In genomic region chr19:58550916-58551315, GRCm38 (mm10) we compare ENCODE assay signal across 38 mouse cellular contexts. TPM values are rescaled to one million over a fixed set of nuclear protein-coding genes. Genes with fewer than 3 reads are reported as not detected.
"Had no signal": no experiment of that assay in that cellular context is flagged by ENCODE, and none has a peak within 500 bp of the region (broad histone marks: within the 10 kb centered on the region; RNA-seq: fewer than 3 reads in every experiment).

No protein-coding gene starts in this region.

- H3K27me3 ChIP-seq: embryonic facial prominence, embryonic 15.5 days had no signal

- DNase-seq: cerebellum, adult 9-10 months; cerebellum, adult 9-11 months; cerebellum, postnatal 10 days; cerebellum, postnatal 14 days; cerebellum, postnatal 25 days; cerebellum, postnatal 36 days; embryo, embryonic 11 days; forebrain, postnatal 0 days; gastrocnemius, adult 2 months; gastrocnemius, postnatal 10 days; gastrocnemius, postnatal 14 days; gastrocnemius, postnatal 25 days; gastrocnemius, postnatal 36 days; heart, adult 18-20 months; heart, adult 2 months had no signal

- H3K9me3 ChIP-seq: embryonic facial prominence, embryonic 10.5 days; embryonic facial prominence, embryonic 12.5 days; embryonic facial prominence, embryonic 13.5 days; embryonic facial prominence, embryonic 15.5 days; forebrain, embryonic 10.5 days; forebrain, embryonic 12.5 days; forebrain, embryonic 13.5 days; forebrain, embryonic 15.5 days had no signal

- H3K4me3 ChIP-seq: embryonic facial prominence, embryonic 10.5 days; embryonic facial prominence, embryonic 12.5 days; embryonic facial prominence, embryonic 13.5 days; embryonic facial prominence, embryonic 15.5 days; erythroblast, embryonic 14.5 days; forebrain, embryonic 10.5 days; forebrain, embryonic 12.5 days; forebrain, embryonic 13.5 days; forebrain, embryonic 15.5 days; gastrocnemius, adult 2 months; heart, adult 2 months had no signal

- H3K9ac ChIP-seq: embryonic facial prominence, embryonic 12.5 days; embryonic facial prominence, embryonic 13.5 days; embryonic facial prominence, embryonic 15.5 days; forebrain, embryonic 12.5 days; forebrain, embryonic 13.5 days; forebrain, embryonic 15.5 days; forebrain, postnatal 0 days had no signal

- ATAC-seq: forebrain, embryonic 13.5 days; forebrain, embryonic 14.5 days; forebrain, embryonic 15.5 days; forebrain, embryonic 16.5 days; forebrain, postnatal 0 days had no signal

- H3K36me3 ChIP-seq: embryonic facial prominence, embryonic 10.5 days; embryonic facial prominence, embryonic 12.5 days; embryonic facial prominence, embryonic 13.5 days; embryonic facial prominence, embryonic 15.5 days; forebrain, embryonic 10.5 days; forebrain, embryonic 12.5 days; forebrain, embryonic 15.5 days had no signal

- H3K4me1 ChIP-seq: embryonic facial prominence, embryonic 10.5 days; embryonic facial prominence, embryonic 15.5 days; forebrain, embryonic 12.5 days; forebrain, embryonic 13.5 days; forebrain, embryonic 15.5 days had no signal

- H3K27ac ChIP-seq: embryonic facial prominence, embryonic 10.5 days; embryonic facial prominence, embryonic 12.5 days; embryonic facial prominence, embryonic 13.5 days; embryonic facial prominence, embryonic 15.5 days; forebrain, embryonic 10.5 days; forebrain, embryonic 12.5 days; forebrain, embryonic 13.5 days; forebrain, embryonic 15.5 days; gastrocnemius, adult 2 months; heart, adult 2 months had no signal

- H3K4me2 ChIP-seq: embryonic facial prominence, embryonic 12.5 days; embryonic facial prominence, embryonic 13.5 days; embryonic facial prominence, embryonic 15.5 days; forebrain, embryonic 12.5 days; forebrain, embryonic 13.5 days; forebrain, embryonic 15.5 days had no signal

RNA-seq across cellular contexts. Expression of gene Ccdc172, which starts 39.1 kb away (rescaled TPM):
- total RNA-seq: common myeloid progenitor, adult 5-6 weeks; forebrain, postnatal 0 days; gastrocnemius, adult 18-20 months; gastrocnemius, adult 2 months; gastrocnemius, adult 8-10 months; gastrocnemius, postnatal 10 days; gastrocnemius, postnatal 14 days; gastrocnemius, postnatal 25 days; gastrocnemius, postnatal 36 days; gastrocnemius, postnatal 4 days; granulocyte monocyte progenitor cell, adult 5-6 weeks; heart, adult 18-20 months; heart, adult 2 months; heart, adult 8-10 months had no signal
- polyA plus RNA-seq: cortical plate, adult 2 months; embryonic facial prominence, embryonic 10.5 days; embryonic facial prominence, embryonic 11.5 days; embryonic facial prominence, embryonic 12.5 days; embryonic facial prominence, embryonic 13.5 days; embryonic facial prominence, embryonic 14.5 days; embryonic facial prominence, embryonic 15.5 days; erythroblast, embryonic 14.5 days; forebrain, embryonic 10.5 days; forebrain, embryonic 11.5 days; forebrain, embryonic 12.5 days; forebrain, embryonic 13.5 days; forebrain, embryonic 14.5 days; forebrain, embryonic 15.5 days; forebrain, embryonic 16.5 days; forebrain, postnatal 0 days; frontal cortex, adult 2 months; gonadal fat pad, adult 2 months; heart, adult 2 months had no signal
